Mouse (Mus musculus) neural tube, embryonic 15.5 days (tissue): ENCODE measurements at regions not wholly inside any gene's neighbourhood (a gene's known extent, or its start where the extent isn't known, plus 50 kb on each side); places are given as distances from the start of the nearest gene placed in this dataset.

ENCODE experiments used
- ATAC-seq: fragments of 200-750 bp; cut with Nextera tagmentation; 2 replicates; pipeline ENCODE4 v1.8.0; 2017; ENCODE audit warnings: mild to moderate bottlenecking, moderate TSS enrichment, moderate library complexity; ENCODE audit not compliant: low FRiP score
- H3K27ac ChIP-seq: fragments of 300-500 bp; sonication (generic); replicated peaks from 2 replicates; pipeline ENCODE4 v1.5.1; 2015; ENCODE audit warnings: mild to moderate bottlenecking, inconsistent platforms
- H3K27me3 ChIP-seq: fragments of 300-500 bp; sonication (generic); replicated peaks from 2 replicates; pipeline ENCODE4 v1.6.1; 2015; ENCODE audit warnings: inconsistent platforms
- H3K36me3 ChIP-seq: fragments of 300-500 bp; sonication (generic); 2 replicates; pipeline ENCODE4 v1.6.1; 2015; ENCODE audit warnings: inconsistent platforms
- H3K4me1 ChIP-seq: fragments of 300-500 bp; sonication (generic); 2 replicates; pipeline ENCODE4 v1.6.1; 2015; ENCODE audit warnings: inconsistent platforms
- H3K4me2 ChIP-seq: fragments of 300-500 bp; sonication (generic); 2 replicates; pipeline ENCODE4 v1.6.1; 2015; ENCODE audit warnings: inconsistent platforms, mild to moderate bottlenecking, moderate library complexity
- H3K4me3 ChIP-seq: fragments of 300-500 bp; sonication (generic); replicated peaks from 2 replicates; pipeline ENCODE4 v1.5.1; 2015; ENCODE audit warnings: mild to moderate bottlenecking, inconsistent platforms
- H3K9ac ChIP-seq: fragments of 300-500 bp; sonication (generic); replicated peaks from 2 replicates; pipeline ENCODE4 v1.6.1; 2015; ENCODE audit warnings: mild to moderate bottlenecking, inconsistent platforms
- H3K9me3 ChIP-seq: fragments of 300-500 bp; sonication (generic); replicated peaks from 2 replicates; pipeline ENCODE4 v1.6.1; 2016; ENCODE audit warnings: inconsistent platforms
- WGBS: fragments of 180-500 bp; shearing (Covaris S2); methylation state at CpG from one replicate; pipeline ENCODE4 v1.1.7; 2015; ENCODE audit warnings: mixed read lengths; 5-methylcytosine and 5-hydroxymethylcytosine counted together

DNA sequence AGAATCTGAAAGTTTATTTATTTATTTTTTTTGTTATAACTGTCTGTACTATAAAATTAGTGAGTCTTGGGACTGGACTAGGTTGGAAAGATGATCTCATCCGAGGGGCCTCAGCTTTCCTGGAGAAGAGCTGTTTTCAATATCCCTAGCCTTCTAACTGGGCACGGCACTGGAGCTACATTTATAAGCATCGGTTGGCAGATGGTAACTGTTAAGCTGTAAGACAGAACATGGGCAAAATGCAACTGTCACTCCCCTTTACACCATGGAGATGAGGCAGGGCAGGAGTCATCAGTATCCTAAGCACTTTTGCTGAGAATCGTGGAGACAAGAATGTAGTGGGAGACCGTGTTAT lies 77.6 kb upstream of the Ubash3b start:
- Histone ChIP-seq H3K9me3 (no peaks in the 10 kb centered on the region), H3K4me1 (no peaks in the 10 kb centered on the region), H3K27me3 (no peaks in the 10 kb centered on the region), H3K36me3 (no peaks in the 10 kb centered on the region), H3K9ac (no peak overlapping the region), H3K4me2 (no peak overlapping the region), H3K27ac (no peak overlapping the region; the same call in 1 of the 2 replicates), H3K4me3 (no peak overlapping the region)
- ATAC-seq, result no peak
- 76% methylated on average over 5 of the region's 5 CpGs for WGBS

DNA sequence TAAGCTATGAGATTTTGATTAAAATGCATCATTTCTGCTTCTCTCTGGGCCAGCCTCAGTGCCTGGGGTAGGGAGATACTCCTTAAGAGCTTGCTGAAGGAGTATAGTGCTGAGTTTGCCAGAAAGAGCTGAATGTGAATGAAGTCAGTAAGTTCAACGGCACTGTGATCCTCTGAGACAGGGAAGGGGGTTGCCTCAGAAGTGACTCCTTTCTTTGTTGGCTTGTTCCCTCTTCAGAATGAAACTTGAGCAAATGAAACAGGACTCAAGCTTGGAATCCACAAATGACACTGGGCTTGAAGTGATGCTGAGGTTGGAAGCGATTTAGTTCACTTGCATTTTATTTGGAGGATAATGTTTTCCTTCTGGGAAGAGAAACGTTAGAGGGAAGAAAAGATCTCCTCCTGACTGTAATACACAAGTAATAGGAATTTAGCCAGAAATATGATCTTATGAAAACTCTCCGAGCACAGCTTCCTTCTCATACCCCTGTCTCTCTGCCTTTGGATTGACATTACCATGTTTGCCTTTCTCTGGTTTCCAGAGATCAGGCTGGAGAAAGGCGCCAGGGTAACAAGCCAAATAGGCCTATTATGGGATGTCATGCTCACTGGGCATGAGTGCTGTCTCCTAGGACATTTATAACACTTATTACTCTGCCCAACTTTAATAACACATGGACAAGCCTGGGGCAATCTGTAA lies 77.0 kb upstream of the Ubash3b start:
- no peaks in the 10 kb centered on the region for H3K9me3 ChIP-seq
- no peak overlapping the region for H3K9ac ChIP-seq
- H3K27me3 ChIP-seq, result no peaks in the 10 kb centered on the region
- no peaks in the 10 kb centered on the region for H3K36me3 ChIP-seq
- H3K27ac ChIP-seq, result no peak overlapping the region
- no peaks in the 10 kb centered on the region for H3K4me1 ChIP-seq
- H3K4me3 ChIP-seq, result no peak overlapping the region
- H3K4me2 ChIP-seq, result no peak overlapping the region
- 77% methylated on average over 5 of the region's 5 CpGs for WGBS
- no peak for ATAC-seq

DNA sequence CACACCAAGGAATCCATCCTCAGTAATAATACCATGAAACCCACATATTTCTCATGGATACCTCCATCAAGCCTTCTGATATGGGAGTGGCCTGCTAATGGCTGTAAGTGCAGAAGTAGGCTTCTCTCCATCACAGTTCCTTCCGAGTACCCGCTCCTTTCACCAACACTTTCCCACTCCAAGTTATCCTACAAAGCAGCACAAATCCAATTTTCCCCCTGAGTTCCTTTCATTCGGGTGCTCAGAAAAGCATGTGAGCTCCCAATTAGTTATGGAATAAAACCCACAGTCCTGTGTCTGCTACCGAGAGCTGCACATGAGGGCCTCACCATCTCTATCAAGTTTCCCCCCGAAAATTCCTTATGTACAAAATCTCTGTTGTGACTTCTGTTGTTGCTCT lies 75.8 kb upstream of the Ubash3b start:
- no peak overlapping the region for H3K9ac ChIP-seq
- no peak overlapping the region for H3K4me2 ChIP-seq
- no peaks in the 10 kb centered on the region for H3K36me3 ChIP-seq
- WGBS, result 62% methylated on average over 5 of the region's 5 CpGs
- no peak overlapping the region for H3K27ac ChIP-seq
- no peaks in the 10 kb centered on the region for H3K27me3 ChIP-seq
- ATAC-seq, result no peak
- H3K4me3 ChIP-seq, result no peak overlapping the region
- no peaks in the 10 kb centered on the region for H3K4me1 ChIP-seq
- H3K9me3 ChIP-seq, result no peaks in the 10 kb centered on the region

DNA sequence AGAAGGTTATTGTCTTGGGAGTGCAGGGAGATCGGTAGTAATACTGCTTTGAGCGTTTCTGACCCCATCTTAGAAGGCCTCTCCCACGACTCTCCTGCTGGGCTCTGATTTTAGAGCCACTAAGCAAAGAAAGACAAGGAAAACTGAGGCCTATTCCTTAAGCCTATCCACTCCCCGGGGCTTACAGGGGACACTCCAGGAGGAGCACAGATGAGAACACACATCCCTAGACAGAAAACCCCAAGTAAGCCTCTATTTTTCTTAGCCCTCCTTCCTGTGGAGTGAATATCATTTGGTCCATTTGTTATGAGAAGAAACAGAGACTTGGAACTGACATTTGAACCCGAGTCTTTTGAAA lies 67.7 kb upstream of the Ubash3b start:
- H3K27me3 ChIP-seq, result no peaks in the 10 kb centered on the region
- H3K9ac ChIP-seq, result peak overlapping the region; percentile 54
- H3K36me3 ChIP-seq, result no peaks in the 10 kb centered on the region
- H3K4me1 ChIP-seq, result peaks cover 23% of the 10 kb centered on the region
- H3K27ac ChIP-seq, result peak overlapping the region; percentile 90
- 4% methylated on average over 5 of the region's 5 CpGs for WGBS
- ATAC-seq, result peak; percentile 71; the same call in 1 of the 2 replicates
- no peaks in the 10 kb centered on the region for H3K9me3 ChIP-seq
- peak overlapping the region; percentile 72 for H3K4me2 ChIP-seq
- H3K4me3 ChIP-seq, result peak overlapping the region; percentile 39

DNA sequence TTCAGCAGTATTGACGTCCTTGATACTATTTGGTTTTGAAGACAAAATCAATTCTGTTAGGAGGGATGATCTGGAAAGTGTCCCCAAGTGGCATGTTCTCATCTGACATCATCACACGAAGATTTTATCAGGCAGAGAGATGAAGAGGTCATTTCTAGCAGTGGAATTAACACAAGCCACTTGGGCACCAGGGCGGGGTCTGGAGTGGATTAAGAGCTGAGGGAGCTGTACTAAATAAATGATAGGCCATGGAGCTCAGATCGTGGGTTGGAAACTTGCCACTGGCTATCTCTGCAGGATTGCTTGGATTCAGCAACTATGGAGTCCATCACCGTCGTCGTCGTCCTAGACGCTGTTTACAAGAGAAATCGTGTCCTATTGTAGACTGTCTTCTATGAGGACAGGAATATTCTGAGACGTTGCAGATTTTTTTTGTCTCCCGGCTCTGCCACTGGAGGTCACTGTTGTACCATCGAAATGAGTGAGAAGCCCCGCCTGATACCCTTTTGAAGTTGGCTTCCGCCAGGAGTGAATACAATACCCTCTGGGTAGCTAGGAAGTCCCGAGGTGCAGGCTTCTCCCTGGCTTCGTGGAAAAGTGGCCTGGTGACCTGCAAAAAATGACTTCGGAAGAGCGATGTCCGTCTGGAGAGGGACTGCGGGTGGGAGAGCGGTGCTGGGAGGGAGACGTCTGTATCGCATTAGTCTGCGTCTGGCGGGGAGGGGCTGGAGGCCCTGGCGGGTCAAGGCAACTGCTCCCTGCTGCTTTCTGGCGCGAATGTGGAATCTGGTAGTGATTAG lies 67.1 kb upstream of the Ubash3b start:
- 6% methylated on average over 29 of the region's 29 CpGs for WGBS

DNA sequence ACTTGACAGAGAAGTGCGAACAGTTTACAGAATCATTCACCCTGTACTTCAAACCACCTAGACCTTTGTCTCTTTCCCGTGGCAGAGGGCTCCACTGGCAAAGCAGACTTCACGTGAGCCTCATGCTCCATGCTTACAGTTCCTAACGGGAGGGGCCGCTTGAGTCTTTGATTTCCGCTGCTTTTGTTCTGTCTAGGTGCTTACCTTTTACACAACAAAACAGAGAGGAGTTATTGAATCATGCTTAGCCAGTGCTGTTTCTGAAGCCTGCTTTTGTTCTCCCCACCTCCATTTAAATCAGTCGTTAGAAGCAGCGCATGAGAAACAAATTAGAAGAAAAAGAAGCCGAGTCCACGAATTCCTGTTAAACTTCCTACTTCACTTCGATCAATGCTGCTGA lies 61.9 kb upstream of the Ubash3b start:
- no peak overlapping the region for H3K27ac ChIP-seq
- no peaks in the 10 kb centered on the region for H3K27me3 ChIP-seq
- no peak overlapping the region for H3K4me2 ChIP-seq
- no peak overlapping the region for H3K4me3 ChIP-seq
- peaks cover 5% of the 10 kb centered on the region; the same call in 1 of the 2 replicates for H3K4me1 ChIP-seq
- no peaks in the 10 kb centered on the region for H3K36me3 ChIP-seq
- no peak overlapping the region for H3K9ac ChIP-seq
- no peak for ATAC-seq
- WGBS, result 58% methylated on average over 11 of the region's 11 CpGs
- H3K9me3 ChIP-seq, result no peaks in the 10 kb centered on the region

More for the DNA sequence above, 67.1 kb upstream of the Ubash3b start:
- Histone ChIP-seq H3K4me1 (peaks cover 23% of the 10 kb centered on the region), H3K9ac (peak overlapping the region; percentile 54), H3K36me3 (no peaks in the 10 kb centered on the region), H3K9me3 (no peaks in the 10 kb centered on the region), H3K27ac (peak overlapping the region; percentile 90), H3K4me3 (peak overlapping the region; percentile 39), H3K27me3 (no peaks in the 10 kb centered on the region), H3K4me2 (peak overlapping the region; percentile 72)
- peak; percentile 94 for ATAC-seq

DNA sequence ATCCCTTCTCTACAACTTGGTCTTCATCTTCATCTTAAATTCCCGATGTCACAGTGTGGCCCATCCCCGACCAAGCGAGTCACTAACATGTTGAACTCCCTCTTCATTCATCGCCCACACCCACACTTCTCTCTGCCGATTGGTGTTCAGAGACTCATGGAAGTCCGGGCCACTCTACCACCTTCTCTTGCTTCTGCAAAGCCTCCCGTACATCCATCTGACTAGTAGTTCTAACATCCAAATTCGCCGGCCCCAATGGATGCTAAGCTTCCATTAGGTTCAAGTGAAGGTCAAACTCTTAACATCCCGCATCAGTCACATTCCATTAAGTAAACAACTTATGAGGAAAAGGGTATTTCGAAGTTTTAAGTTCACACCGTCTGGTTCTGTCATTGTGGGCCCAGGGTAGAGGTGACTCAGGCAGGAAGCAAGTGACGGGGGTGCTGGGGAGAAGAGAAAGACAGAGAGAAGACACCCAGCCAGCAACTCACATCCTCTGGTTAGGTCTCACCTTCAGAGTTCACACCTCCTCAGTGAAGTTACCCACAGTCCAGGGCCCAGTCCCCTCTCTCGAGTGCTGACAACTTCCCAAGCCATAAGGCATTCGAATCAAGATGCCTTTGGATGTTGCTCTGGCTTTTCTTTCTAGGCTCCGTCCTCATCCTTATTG lies 61.0 kb upstream of the Ubash3b start:
- Histone ChIP-seq H3K4me3 (no peak overlapping the region), H3K27ac (no peak overlapping the region), H3K9ac (no peak overlapping the region), H3K4me2 (no peak overlapping the region), H3K36me3 (no peaks in the 10 kb centered on the region), H3K27me3 (no peaks in the 10 kb centered on the region), H3K4me1 (no peaks in the 10 kb centered on the region), H3K9me3 (no peaks in the 10 kb centered on the region)
- no peak for ATAC-seq
- 93% methylated on average over 16 of the region's 16 CpGs for WGBS

DNA sequence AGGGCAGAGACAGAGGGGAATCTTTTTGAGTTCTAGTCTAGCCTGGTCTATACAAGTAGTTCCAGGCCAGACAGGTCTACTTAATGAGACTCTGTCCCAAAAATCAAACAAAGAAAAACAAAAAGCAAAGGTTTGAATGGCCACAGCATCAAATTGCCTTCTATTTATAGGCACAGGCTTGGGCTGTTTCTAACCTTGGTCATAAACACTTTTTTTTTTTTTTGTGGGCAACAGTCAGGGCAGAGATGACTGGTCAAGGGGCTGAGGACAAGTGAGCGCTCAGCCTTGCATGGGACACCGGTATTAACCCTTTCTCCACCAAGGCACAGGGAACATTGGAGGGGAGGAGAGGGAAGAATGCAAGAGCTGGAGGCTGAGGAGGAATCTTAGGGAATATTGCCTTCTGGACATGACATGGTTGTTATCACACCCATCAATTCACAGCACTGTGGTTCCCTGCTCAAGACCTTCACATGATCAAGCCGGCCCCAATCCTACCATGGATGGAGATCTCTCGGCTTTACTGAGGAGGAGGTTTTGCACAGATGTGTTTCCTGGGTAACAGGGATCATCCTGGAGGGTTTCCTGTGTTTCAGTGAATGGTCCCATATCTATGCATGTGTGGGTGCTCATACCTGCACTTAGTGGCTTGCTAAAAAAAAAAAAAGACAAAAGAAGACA lies 59.8 kb upstream of the Ubash3b start:
- no peaks in the 10 kb centered on the region; the same call in 1 of the 2 replicates for H3K4me1 ChIP-seq
- H3K4me3 ChIP-seq, result no peak overlapping the region
- H3K27ac ChIP-seq, result no peak overlapping the region
- ATAC-seq, result no peak
- H3K4me2 ChIP-seq, result no peak overlapping the region
- H3K36me3 ChIP-seq, result no peaks in the 10 kb centered on the region
- no peaks in the 10 kb centered on the region for H3K9me3 ChIP-seq
- no peak overlapping the region for H3K9ac ChIP-seq
- H3K27me3 ChIP-seq, result no peaks in the 10 kb centered on the region
- 85% methylated on average over 4 of the region's 4 CpGs for WGBS

DNA sequence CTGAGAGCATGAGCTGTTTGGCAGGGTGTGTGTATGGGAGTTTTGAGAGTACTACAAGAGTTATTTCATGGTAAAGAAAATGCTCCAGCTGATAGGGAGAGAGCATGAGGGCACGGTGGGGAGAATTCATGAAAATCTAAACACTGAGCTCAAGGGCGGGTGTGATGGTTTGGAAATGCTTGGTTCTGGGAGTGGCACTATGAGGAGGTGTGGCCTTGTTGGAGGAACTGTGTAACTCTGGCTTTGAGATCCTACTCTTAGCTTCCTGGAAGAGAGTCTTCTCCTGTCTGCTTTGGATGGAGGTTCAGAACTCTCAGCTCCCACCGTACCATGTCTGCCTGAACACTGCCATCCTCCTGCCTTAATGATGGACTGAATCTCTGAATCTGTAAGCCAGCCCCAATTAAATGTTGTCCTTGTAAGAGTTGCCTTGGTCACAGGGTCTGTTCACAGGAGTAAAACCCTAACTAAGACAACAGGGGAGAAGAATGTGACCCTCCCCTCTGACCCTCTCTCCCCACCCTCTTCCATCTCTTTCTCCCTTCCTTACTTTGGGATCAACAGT lies 58.7 kb upstream of the Ubash3b start:
- Histone ChIP-seq H3K27ac (no peak overlapping the region), H3K4me2 (no peak overlapping the region), H3K9ac (no peak overlapping the region), H3K4me1 (no peaks in the 10 kb centered on the region; the same call in 1 of the 2 replicates), H3K4me3 (no peak overlapping the region), H3K27me3 (no peaks in the 10 kb centered on the region), H3K9me3 (no peaks in the 10 kb centered on the region), H3K36me3 (no peaks in the 10 kb centered on the region)
- no peak for ATAC-seq
- 92% methylated on average over 3 of the region's 3 CpGs for WGBS

DNA sequence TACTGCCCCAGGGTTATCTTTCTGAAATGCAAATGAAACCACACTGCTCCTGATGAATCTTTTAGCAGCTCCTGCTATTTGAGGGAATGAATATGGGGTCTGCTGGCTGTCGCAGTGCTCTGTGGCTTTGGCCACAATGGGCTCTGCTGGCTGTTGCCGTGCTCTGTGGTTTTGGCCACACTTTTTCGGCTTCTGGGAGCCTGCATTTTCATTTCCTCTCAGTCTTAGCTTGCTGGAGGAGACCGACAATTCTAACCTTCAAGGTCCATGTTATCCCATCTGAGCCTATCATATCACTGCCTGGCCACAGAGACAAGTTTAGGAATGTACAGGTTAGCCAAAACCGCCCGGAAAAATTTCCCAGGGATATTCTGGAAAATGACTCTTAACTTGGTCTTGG lies 57.2 kb upstream of the Ubash3b start:
- WGBS, result 89% methylated on average over 6 of the region's 6 CpGs
- no peaks in the 10 kb centered on the region for H3K36me3 ChIP-seq
- no peaks in the 10 kb centered on the region for H3K9me3 ChIP-seq
- no peaks in the 10 kb centered on the region; the same call in 1 of the 2 replicates for H3K4me1 ChIP-seq
- H3K27me3 ChIP-seq, result no peaks in the 10 kb centered on the region
- no peak overlapping the region for H3K9ac ChIP-seq
- no peak overlapping the region for H3K4me2 ChIP-seq
- H3K27ac ChIP-seq, result no peak overlapping the region
- no peak for ATAC-seq
- H3K4me3 ChIP-seq, result no peak overlapping the region

DNA sequence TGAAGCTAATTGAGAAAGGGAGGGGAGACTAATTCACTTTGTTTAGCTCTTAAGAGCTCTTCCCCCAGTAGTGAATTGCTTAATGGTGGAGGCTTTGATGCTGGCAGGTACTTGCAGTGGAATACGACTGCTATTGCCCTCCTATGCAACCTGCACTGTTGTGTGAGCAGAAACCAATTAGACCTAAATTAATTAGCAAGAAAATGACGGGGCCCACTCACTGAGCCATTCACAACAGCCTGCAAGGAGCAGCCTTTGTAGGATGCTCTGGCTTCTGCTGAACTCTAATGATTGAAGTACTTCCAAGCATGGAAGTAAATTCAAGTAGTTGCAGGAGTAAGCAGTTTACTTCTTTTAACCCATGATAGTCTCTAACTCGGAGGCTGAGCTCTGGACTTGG lies 54.8 kb upstream of the Ubash3b start:
- no peak overlapping the region for H3K4me2 ChIP-seq
- H3K36me3 ChIP-seq, result no peaks in the 10 kb centered on the region
- H3K9me3 ChIP-seq, result no peaks in the 10 kb centered on the region
- no peaks in the 10 kb centered on the region for H3K27me3 ChIP-seq
- ATAC-seq, result no peak
- no peak overlapping the region for H3K27ac ChIP-seq
- peaks cover 15% of the 10 kb centered on the region for H3K4me1 ChIP-seq
- no peak overlapping the region for H3K4me3 ChIP-seq
- no peak overlapping the region for H3K9ac ChIP-seq
- 18% methylated on average over 3 of the region's 3 CpGs for WGBS
